Mouse (Mus musculus) embryo, embryonic 11 days (tissue): ENCODE data around the gene Itm2a.
A peak's percentile ranks its signal among the peaks of the same experiment; 100 is the strongest.

ENCODE experiments used
- DNase-seq: peaks from one replicate; pipeline ENCODE4 v3.0.0-alpha.2; 2015

Gene Itm2a

GRCm38 (mm10) chrX:107402915-107403912 is at the start of gene Itm2a:
Gene Itm2a, minus strand, starts transcription at chrX:107403376.
- DNase-seq = peak; percentile 79

GRCm38 (mm10) chrX:107435887-107436286 is 32.7 kb upstream of the Itm2a start:
- DNase-seq = peak; percentile 31

GRCm38 (mm10) chrX:107421304-107421703 is 18.1 kb upstream of the Itm2a start:
- no peak for DNase-seq

- peak; percentile 26 for DNase-seq
Measured at GRCm38 (mm10) chrX:107417345-107417744, 14.2 kb upstream of the Itm2a start.

- no peak for DNase-seq
Measured at GRCm38 (mm10) chrX:107415999-107416398, 12.8 kb upstream of the Itm2a start.

GRCm38 (mm10) chrX:107402481-107402880 is 695 bp downstream of the Itm2a start:
- DNase-seq = peak; percentile 62

GRCm38 (mm10) chrX:107399087-107399486 is 4.1 kb downstream of the Itm2a start:
- no peak for DNase-seq

GRCm38 (mm10) chrX:107393256-107393655 is 9.9 kb downstream of the Itm2a start:
- no peak for DNase-seq

- no peak for DNase-seq
Measured at GRCm38 (mm10) chrX:107375329-107375728, 27.8 kb downstream of the Itm2a start.
